Mouse (Mus musculus) layer of hippocampus, postnatal 14 days (tissue): Measurements from ENCODE around the gene Dhrs11. TPM values are rescaled to one million over a fixed set of nuclear protein-coding genes. Genes with fewer than 3 reads are reported as not detected.

Source experiments
- DNase-seq, 2 experiments: peaks; one replicate each; pipeline ENCODE4 v3.0.0; 2021 to 2022; ENCODE audit warnings: low spot score in 2 of 2, mixed read lengths in 1 of 2
- total RNA-seq, 2 experiments: library from RNA; stranded (reverse); gene quantifications; 2 replicates each; pipeline ENCODE4 v1.2.3; 2021

Gene Dhrs11
- total RNA-seq, 2 experiments from 2014 or later = 7.1 to 7.4 TPM

DNA sequence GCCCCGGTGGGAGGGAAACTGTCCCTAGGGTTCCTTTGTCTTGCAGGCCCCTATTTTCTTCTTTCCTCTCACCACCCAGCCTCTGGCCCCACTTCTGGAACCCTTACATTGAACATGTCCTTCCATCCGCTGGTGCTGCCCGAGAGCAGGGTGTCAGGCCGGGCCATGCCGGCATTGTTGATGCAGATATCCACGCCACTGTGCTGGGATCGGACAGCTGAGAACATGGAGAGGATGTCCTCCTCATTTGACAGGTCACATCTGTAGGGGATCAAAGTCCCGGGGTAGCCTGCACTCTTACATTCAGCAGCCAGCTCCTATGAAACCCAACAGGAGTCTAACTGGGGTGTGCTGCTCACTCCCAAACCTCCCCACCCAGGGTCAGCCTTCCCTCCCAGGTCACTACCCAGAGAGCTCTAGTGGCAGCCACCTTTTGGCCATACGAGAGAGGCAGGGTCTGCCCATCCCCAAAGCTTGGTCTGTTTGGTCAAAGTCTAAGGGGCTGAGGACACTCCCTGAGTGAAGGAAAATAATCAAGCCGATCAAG is 3.5 kb downstream of the Dhrs11 start:
- DNase-seq = no peak

DNA sequence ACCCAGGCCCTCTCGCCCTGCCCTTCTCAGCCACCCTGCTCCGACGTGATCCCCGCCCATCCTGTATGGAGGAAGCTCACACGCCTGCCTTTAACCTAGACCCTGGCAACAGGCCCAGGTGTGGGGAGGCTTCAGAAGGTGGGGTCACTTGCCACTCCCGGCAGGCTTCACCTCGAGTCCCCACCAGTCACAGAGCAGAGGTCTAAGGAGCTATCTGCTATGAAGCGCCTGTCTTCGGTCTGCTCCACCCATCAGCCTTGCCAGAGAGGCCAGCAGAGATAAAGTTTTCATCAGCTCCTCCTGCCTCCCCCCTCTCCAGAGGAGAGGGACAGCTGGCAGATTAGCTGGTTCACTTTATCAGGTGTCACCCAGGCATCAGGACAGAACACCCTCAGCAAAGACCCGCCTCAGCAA is 5.3 kb downstream of the Dhrs11 start:
- no peak for DNase-seq

DNA sequence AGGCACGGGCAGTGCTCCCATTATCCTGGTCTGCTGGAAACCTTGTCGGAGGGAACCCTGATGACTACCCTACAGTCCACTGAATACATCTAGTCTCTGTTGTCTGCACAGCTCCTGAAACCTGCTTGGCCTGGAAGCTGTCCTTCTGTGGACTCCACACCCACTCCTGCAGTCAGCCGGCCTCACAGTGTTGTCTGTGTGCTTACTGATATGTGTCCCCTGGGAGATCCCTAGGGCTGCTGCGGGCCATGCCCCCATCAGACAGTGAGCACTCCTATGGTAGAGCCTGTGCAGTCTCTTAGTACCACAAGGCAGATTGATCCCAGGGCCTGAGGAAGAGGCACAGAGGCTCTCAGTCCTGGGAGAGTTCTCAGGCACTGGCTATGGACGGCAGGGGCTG is 6.3 kb downstream of the Dhrs11 start:
- no peak for DNase-seq

DNA sequence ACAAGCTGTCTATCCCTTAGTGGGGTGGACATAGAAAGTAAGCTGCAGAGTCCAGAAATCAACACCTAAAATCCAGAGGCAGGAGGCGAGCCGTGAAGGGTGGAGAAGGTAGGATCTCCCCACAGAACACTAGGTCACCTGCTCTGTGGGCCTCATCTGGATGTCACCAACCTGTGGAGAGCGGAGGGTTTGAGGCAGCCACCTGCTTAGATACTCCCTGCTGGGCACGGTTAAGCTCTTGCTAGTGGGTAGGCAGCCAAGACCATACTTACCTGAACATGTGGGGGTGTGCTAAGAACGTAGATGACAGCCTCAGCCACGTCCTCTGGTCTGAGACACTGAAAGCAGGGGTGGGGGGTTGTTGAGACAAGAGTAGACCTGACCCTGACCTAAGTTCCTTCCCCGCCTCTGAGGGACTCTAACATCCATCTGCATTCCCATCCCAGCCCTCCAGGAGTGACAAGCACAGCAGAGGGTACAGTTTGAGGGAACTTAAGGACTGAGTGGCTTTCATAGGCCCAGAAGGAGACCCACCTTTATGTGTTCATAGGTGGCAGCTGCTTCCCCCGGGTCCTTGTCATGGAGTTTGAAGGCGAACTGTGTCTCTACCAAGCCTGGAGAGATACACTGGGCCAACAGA is 7.5 kb downstream of the Dhrs11 start:
- DNase-seq = no peak

DNA sequence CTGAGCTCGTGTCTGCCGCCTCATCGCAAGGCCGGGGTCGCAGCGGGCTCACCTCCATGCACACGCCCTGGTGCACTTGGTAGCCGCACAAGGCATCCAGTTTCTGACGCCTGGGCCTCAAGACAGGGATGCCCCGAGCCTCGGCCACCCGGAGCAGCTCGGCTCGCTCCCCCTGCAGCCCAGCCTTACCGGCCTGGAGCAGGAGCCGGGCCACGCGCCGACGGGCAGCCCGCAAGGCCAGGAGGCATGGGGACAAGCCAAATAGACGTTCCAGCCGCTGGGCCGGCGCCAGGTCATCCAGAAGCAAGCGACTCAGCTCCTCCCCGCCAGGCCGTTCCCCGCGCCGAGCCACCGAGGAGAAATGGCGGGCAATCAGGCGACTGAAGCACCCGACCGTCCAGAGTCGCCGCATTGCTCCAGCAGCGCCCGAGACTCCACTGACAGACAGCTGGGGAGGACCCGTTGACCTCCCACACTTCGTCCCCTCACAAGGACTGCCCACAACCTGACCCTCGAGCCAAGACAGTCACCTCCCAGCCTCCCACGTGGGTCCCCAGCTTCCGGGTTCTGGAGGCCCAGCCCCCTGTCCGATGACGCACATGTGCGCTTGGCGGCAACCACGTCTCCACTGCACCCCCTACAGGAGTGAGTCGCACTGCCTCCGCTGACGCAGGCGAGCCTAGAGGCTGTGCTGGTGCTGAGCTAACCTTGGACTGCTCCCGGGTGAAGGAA is 9.7 kb downstream of the Dhrs11 start, which contains the start of gene Mrm1:
Mrm1 (minus strand) TSS at position 555 of the 732 bp plus-strand sequence.
- DNase-seq = peak; percentile 86 to 92

DNA sequence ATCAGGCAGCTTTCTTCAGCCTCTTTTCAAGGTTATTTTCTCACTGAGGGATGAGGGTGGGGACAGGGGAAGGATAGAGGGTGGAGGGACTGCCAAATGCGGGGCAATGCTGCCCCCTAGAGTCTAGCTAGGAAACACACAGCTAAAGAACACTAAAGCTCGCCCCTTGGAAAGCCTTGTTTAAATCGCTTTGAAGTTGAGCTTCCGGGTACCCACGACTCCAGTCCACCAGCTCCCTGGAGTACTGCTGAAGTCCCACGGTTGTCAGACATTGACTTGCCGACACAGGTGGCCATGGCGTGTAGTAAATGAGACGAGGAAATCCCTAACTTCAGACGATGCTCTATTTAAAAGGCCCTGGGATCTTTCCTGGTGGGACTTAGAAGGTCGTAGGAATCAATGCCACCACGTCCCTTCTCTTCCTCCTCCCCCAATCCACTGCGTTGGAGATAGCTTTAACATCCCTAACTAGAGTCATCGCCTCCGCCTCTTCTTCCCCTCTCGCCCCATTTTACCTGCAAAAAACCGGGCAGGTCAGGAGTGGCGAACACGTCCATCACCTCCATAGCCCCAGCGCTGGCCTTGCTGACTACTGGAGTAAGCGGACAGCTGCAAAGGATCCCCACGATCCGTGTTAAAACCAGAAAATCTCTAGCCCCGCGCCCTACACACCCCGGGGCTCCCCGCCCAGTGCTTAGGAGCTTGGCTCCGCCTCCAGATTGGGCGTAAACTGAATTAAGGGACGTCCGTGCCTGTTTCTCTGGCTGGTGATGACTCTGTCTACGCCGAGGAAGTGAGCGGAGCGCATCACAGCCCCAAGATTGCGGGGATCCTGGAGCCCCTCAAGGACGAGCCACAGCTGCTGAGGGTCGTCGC is 10.5 kb downstream of the Dhrs11 start:
- DNase-seq = peak; percentile 51 to 72

DNA sequence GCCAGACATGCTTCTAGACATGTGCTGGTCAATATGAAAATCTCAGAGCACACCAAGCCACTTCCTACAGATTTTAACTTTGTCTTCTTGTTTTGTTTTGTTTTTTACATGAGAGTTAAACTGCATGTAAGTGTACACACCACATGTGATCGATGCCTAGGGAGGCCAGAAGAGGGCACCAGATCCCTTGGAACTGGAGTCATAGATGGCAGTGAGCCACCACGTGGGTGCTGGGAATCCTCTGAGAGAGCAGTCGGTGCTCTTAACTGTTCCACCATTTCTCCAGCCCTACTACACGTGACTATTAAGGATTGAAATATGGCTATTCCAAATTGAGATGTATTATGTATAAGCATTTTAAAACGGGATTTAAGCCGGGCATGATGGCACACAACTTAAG is 11.4 kb downstream of the Dhrs11 start:
- no peak for DNase-seq

DNA sequence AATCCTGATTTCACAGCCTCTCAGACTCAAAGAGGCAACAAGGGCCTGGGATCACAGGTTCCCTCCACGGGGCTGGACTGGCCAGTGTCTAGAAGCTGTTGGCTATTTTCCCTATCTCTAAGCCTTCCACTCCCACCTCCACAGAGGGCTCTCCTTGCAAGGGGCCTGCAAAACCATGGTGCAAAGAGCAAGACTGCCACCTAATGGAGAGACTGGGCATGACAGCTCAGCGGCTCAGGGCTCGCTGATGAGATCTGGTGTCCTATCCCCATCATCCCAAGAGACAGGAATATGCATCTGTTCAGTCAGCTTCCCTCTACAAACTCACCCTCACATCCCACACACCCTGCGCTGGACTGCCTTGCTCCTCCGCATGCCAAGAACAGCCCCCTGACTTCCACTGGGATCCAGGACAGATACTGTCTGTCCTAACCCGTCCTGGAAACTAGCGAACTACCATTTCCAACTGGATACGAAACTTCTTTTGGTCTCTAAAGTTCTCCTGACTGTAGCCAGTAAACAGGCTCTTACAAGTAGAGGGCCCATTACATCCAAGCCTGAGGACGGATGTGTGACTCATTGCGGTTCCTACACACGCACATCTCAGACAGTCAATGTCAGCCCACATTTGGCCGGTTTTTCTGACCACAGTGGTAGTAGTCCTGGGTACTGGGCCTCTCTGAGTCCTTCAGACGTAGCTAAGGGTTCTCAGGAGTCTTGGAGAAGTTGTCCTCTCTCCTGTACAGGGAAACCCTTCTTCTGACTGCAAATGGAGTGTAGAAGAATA is 14.9 kb downstream of the Dhrs11 start:
- peak; percentile 73 to 79 for DNase-seq

DNA sequence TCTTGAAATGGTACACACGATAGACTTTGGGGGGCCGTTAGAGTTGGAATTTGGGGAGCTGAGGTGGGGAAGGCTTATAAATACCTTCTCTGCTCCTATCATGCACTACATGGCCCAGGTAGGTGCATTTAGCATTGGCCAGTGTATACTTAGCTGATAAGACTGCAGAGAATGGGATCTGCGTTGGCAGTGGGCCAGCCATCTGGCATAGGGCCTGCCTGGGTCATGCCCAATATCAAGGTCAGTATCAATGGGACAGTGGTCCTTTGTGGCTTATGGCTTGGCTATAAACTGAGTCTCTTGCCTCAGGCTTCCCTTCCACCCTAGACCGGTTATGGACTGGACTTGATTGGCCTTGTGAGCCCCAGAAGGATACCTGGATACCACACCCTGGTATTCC is 24.4 kb downstream of the Dhrs11 start:
- no peak for DNase-seq

DNA sequence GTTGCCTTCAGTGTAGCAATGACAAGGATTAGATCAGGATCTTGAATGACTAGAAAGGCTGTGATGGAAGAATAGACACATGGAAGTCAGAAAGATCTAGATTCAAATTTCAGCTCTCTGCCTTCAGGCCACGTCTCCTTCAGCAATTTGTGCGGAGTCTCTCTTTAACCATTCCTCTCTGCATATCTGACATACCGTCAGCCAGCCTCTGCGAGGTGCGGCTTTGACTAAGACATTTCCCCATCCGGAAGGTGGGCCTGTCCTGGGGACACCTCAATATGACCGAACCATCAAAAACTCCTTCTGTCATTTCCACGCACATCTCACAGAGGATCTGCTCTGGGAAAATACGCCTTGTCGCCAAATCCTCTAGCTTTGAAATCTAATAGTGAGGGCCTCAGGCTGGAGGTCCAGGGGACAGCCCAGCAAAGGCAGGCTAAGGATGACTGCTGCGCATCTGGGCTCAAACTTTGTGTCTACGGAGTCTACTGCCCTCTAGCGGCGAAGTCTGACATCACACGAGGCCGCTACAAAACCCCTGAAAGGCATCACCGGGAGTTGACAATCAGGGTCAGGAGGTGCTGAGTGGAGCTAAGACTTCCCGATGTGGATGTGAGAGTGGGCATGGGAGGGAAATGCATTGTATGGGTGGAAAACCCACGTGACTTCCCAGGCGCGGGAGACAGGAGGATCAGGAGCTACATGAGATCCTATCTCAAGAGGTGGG is 31.0 kb downstream of the Dhrs11 start:
- peak; percentile 54 to 70 for DNase-seq

DNA sequence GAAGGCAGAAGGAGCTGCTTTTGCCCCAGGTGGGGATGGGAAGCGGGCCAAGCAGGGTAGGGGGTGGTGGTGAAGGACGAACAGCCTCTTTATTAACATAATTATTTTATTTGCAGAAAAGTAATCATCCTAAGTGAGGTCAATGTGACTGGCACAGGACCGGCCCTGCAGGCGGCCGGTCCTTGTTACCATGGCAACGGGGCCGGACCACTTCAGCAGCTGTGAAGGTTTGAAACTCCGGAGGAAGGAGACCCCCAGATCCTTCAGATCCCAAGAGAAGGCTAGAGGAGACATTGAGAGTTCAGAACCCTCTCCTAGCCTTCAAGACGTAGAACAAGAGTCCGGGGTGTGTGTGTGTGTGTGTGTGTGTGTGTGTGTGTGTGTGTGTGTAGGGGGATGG is 31.8 kb downstream of the Dhrs11 start:
- DNase-seq = no peak

DNA sequence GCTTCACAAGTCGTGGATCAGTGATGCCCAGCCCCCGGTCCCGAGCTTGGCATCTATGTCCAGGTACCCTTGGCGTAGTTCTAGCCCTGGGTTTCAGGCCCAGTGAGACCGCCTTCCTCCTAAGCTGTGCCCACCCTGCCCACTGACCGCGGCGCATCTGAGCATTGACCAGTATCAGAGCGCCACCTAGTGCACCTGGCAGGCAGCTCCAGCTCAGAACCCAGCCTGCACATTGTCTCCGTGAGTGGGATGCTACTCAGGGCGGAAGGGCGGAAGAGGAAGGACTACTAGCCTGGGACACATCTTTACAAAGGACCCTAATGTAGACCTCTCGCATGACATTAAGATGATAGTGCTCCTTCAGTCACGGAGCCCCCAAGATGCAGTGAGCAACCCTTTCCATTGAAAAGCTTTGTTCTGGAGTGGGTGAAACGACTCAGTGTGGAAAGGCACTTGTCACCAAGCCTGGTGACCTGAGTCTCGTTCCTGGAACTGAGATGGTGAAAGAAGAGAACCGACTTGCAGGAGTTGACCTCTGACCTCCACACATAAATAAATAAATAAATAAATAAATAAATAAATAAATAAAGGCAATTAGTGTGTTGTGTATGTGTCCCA is 34.2 kb downstream of the Dhrs11 start:
- peak; percentile 81 to 83 for DNase-seq

DNA sequence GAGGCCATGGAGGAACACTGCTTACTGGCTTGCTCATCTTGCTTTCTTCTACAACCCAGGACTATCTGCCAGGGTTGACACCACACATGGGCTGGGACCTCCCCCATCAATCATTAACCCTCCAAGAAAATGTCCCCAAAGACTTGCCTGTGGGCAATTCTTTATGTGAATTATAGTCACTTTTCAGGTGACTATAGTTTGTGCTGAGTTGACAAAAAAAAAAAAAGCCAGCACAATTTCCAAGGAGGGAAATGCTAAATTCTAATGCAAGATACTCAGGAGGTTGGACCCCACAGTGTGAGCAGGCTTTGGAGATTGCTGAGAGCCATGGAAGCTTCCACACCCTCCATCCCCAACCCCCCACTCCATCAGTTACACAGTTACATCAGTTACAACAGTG is 35.2 kb downstream of the Dhrs11 start:
- DNase-seq = no peak

DNA sequence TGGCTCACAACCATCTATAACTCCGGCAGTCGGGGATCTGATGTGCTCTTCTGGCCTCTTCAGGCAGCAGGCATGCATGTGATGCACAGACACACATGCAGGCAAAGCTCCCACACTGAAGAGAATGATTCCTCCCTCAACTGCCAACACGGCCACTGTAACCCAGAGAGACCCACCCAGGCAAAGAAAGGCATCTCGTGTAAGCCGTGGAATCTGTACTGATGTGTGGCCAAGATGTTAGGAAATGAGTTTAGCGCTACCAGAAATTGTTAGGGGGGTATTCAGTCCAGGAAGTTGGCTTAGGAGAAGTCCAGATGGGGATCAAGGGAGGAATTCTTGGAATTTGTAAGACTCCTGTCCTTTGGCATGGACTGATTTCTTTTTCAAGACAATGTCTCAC is 38.4 kb downstream of the Dhrs11 start:
- DNase-seq = no peak

DNA sequence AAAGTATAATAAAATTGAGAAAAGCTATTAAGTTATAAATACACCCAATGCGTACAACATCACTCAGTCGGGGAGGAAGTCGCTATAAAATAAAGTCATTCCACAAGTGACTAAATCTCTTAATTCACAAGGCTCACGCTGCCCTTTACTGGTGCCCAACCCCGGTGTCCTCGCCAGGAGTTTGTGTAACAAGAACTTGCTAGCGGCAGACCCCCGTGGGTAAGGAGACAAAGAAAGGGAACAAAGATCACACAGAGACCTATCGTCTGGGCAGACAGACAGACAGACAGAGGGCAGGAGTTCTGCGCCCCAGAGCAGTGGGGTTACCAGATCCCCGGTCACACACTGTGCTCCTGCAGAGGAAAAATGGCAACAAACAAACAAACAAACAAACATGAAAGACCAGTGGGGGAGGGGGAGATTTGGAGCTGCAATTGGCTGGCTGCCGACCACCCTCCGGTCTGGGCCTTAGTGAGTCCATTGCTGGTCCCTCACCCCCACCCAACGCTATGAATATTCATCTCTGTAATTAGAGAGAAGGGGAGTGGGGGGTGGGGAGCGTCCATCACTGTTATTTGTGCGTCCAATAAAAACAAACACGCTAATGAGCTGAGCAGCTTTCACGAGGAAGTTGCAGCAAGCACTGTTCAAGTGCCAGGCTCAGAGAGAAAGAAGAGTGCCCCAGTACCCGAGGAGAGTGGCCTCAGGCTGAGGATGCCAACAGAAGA is 48.5 kb downstream of the Dhrs11 start:
- peak in 1 of 2 experiments; percentile 20 for DNase-seq

DNA sequence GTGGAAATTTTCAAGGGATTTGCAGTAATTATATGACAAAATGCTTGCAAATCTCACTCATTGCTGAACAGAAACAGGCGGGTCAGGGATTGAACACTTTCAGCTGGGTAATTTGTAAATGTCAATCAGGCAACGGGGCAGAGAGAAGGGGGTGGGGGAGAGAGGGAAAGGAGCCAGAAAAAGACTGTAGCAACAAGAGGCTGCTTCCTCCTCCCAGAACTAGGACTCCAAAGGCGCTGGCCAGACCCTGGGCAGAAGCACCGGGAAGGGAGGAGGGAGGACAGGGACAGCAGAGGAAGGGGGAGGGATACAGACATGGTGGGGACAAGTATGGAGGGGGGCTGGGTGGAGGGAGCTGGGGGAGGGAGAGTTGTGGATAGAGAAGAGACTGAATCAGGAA is 53.2 kb downstream of the Dhrs11 start:
- no peak for DNase-seq

DNA sequence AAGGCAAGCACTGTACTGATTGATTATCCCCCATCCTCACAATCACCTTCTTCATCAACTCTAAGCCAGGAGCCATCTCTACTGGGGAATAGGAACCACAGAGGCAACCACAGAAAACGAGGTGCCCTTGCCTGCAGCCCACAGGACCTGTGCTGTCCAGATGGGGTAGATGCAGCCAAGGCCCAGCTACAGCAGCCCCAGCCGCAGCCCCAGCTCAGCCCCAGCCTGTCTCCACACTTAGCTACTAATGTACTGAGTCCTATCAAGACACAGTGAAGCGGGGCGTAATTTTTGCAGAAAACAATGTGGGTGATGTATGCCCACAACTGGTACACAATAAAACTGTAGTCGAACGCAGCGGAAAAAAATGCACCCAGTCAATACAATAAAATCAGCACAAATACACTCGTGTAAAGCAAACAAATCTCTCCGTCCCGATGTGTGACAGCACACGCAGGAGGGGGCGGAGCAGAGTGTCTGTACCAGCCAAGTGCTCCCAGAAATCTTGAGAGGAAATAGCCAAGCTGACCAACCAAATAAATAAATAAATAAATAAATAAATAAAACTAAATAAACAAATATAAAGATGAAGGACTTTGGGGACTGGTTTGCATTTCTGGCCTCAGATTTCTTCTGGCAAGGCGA is 53.8 kb downstream of the Dhrs11 start:
- no peak for DNase-seq
